Mouse (Mus musculus) heart, adult 9 months (tissue): ENCODE results near the gene Olfr316.

ENCODE experiments used
- DNase-seq, 2 experiments: peaks; one replicate each; pipeline ENCODE4 v3.0.0; 2022; ENCODE audit warnings: low spot score in 2 of 2

The Olfr316 gene

DNA sequence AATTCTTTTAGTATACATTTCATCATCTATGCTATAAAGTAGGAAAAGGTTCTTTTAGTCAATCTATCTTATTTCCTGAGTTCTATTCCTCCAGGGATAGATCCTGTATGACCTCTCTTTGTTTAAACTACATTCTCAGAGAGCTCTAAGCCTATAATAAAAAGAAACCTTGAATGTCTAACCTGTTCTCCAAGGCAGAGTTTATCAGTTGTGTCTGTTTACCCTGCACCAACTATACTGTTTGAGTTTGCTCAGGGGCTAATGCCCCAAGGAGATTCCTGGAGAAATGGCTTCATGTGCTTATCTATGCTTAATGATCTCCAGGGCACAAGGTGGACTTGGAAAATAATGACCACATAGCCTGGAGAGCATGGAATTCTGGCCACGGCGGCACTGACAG is 51.9 kb downstream of the Olfr316 start:
- DNase-seq, result no peak
